Mouse (Mus musculus): ENCODE measurements around the gene Adora2a. TPM values are rescaled to one million over a fixed set of nuclear protein-coding genes. Genes with fewer than 3 reads are reported as not detected.

Gene Adora2a
- polyA plus RNA-seq (2015; fragmentation: Nextera tagmentation; extraction: Ambion mirVana), result 1.6 and 2.2 TPM in 2 replicates

DNA sequence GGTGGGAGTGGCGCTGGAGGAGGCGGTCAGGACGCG, at the start of gene Adora2a:
Gene Adora2a (plus strand): TSS at position 6 of the 36 bp plus-strand sequence.

Other genes with a start within 250 kb of the Adora2a start
- gene Specc1l, start 104.8 kb upstream of the Adora2a start, polyA plus RNA-seq (2015; fragmentation: Nextera tagmentation; extraction: Ambion mirVana), result 16.2 and 16.3 TPM in 2 replicates
- gene Upb1, start 84.2 kb downstream of the Adora2a start, polyA plus RNA-seq (2015; fragmentation: Nextera tagmentation; extraction: Ambion mirVana), result 1.2 and 1.3 TPM in 2 replicates
- 102 and 118 TPM in 2 replicates for gene Snrpd3, start 200.7 kb downstream of the Adora2a start, polyA plus RNA-seq (2015; fragmentation: Nextera tagmentation; extraction: Ambion mirVana)
- gene Gucd1, start 201.1 kb downstream of the Adora2a start, polyA plus RNA-seq (2015; fragmentation: Nextera tagmentation; extraction: Ambion mirVana), result 15.5 and 15.8 TPM in 2 replicates
- 29.6 and 35.6 TPM in 2 replicates for gene Lrrc75b, start 243.5 kb downstream of the Adora2a start, polyA plus RNA-seq (2015; fragmentation: Nextera tagmentation; extraction: Ambion mirVana)
- 1.2 and 1.6 TPM in 2 replicates for gene Ggt1, start 244.7 kb downstream of the Adora2a start, polyA plus RNA-seq (2015; fragmentation: Nextera tagmentation; extraction: Ambion mirVana)